Mouse (Mus musculus): ENCODE measurements around the gene 4930579F01Rik. TPM values are rescaled to one million over a fixed set of nuclear protein-coding genes. Genes with fewer than 3 reads are reported as not detected.

The 4930579F01Rik gene
- polyA plus RNA-seq, 2 experiments: not detected

DNA sequence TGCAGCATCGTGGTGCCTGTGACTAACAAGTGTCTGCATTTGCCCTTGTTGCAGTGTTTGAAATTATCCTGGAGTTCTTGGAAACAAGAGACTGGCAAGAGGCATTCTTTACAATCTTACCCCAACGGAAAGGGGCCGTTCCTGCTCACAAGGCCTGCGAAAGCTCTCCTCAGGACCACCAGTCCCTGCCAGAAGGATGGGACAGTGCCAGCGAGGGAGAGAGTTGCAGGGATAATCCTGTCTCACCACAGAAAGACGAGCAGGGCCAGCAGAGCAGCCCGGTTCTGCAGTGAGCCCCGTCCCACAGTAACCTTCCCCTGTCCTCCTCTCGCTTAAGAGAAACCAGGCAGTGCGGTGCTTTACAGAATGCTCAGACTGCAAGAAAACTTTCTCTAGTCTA is 37.0 kb downstream of the 4930579F01Rik start:
- Histone ChIP-seq H3K36me3 (replicated peaks; ENCODE audit: control insufficient read depth, insufficient read depth, low read depth) (no peaks in the 10 kb centered on the region; the same call in 1 of the 2 replicates), H3K27me3 (ENCODE audit: control insufficient read depth, insufficient read depth, low read length) (no peaks in the 10 kb centered on the region), H3K9me3 (ENCODE audit: control insufficient read depth, low read length) (no peaks in the 10 kb centered on the region), H3K4me1 (replicated peaks; ENCODE audit: control insufficient read depth in 2 of 2, insufficient read depth in 2 of 2, low read length in 1 of 2) (no peaks in the 10 kb centered on the region), H3K9ac (replicated peaks) (no peak overlapping the region), H3K27ac (no peak overlapping the region), H3K4me2 (ENCODE audit: low read depth) (no peak overlapping the region), H3K4me3 (ENCODE audit: insufficient read depth in 1 of 2, low read depth in 2 of 2, low read length in 2 of 2) (no peak overlapping the region)
- TF ChIP-seq CTCF (IDR thresholded peaks at IDR 0.05; ENCODE audit: low read depth): no peak
- TF ChIP-seq EP300 (IDR thresholded peaks at IDR 0.05; ENCODE audit: low read depth): no peak
- ATAC-seq (ENCODE audit: insufficient read depth): no peak
- WGBS (ENCODE audit: insufficient replicate concordance): 77% methylated on average over 10 of the region's 10 CpGs
- no peak for DNase-seq (ENCODE audit: low read depth in 3 of 3, low spot score in 3 of 3)

DNA sequence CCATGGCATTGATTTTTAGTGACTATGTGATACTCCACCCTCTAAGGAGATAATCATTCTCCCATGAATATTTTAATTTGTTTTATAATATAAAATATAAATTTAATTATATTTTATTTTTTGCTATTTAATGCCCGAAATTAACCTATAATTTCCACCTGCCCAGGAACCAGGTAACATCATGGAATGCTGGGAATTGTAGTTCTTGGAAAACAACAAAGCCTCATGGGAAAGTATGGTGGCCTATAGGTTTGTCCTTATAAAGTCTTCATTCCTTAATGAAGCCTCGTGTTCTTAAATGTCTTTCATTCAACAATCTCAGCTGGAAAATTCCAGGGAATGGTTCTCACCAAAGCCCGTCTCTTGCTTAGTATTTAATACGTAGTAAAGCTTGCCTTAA is 38.6 kb downstream of the 4930579F01Rik start:
- no peaks in the 10 kb centered on the region for H3K27me3 ChIP-seq (ENCODE audit: control insufficient read depth, insufficient read depth, low read length)
- H3K4me2 ChIP-seq (ENCODE audit: low read depth): no peak overlapping the region
- DNase-seq (ENCODE audit: low read depth in 3 of 3, low spot score in 3 of 3): no peak
- no peaks in the 10 kb centered on the region for H3K9me3 ChIP-seq (ENCODE audit: control insufficient read depth, low read length)
- no peak overlapping the region for H3K9ac ChIP-seq (replicated peaks)
- no peak overlapping the region for H3K4me3 ChIP-seq (ENCODE audit: insufficient read depth in 1 of 2, low read depth in 2 of 2, low read length in 2 of 2)
- H3K36me3 ChIP-seq (replicated peaks; ENCODE audit: control insufficient read depth, insufficient read depth, low read depth): no peaks in the 10 kb centered on the region; the same call in 1 of the 2 replicates
- H3K4me1 ChIP-seq (replicated peaks; ENCODE audit: control insufficient read depth in 2 of 2, insufficient read depth in 2 of 2, low read length in 1 of 2): no peaks in the 10 kb centered on the region
- no peak for ATAC-seq (ENCODE audit: insufficient read depth)
- TF ChIP-seq EP300 (IDR thresholded peaks at IDR 0.05; ENCODE audit: low read depth): no peak
- TF ChIP-seq CTCF (IDR thresholded peaks at IDR 0.05; ENCODE audit: low read depth): no peak
- WGBS (ENCODE audit: insufficient replicate concordance): 71% methylated on average over 4 of the region's 4 CpGs
- H3K27ac ChIP-seq: no peak overlapping the region

DNA sequence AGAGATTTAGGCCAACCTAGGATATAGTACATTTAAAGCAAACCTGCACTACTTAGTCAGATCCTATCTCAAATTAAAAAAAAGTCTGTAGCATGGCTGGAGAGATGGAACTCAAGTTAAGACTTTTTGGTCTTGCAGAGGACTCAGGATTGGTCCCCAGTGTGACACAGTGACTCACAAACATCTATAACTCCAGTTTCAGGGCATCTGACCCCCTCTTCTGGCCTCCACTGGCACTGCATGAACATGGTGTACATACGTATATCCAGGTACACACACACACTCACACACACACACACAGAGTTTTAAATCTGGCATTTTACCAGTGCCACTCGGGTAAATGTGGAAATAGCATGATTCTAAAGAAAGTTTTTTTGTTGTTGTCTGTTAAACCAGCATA is 44.8 kb downstream of the 4930579F01Rik start:
- H3K36me3 ChIP-seq (replicated peaks; ENCODE audit: control insufficient read depth, insufficient read depth, low read depth): no peaks in the 10 kb centered on the region
- H3K27ac ChIP-seq: no peak overlapping the region
- H3K27me3 ChIP-seq (ENCODE audit: control insufficient read depth, insufficient read depth, low read length): no peaks in the 10 kb centered on the region
- no peak overlapping the region for H3K9ac ChIP-seq (replicated peaks)
- ATAC-seq (ENCODE audit: insufficient read depth) (no peak), DNase-seq (ENCODE audit: low read depth in 3 of 3, low spot score in 3 of 3) (no peak)
- 0 out of 4 replicates have a peak, but pooled peaks cover 0 to 2% of the 10 kb centered on the region in 2 experiments for H3K4me1 ChIP-seq (replicated peaks; ENCODE audit: control insufficient read depth in 2 of 2, insufficient read depth in 2 of 2, low read length in 1 of 2)
- TF ChIP-seq CTCF (IDR thresholded peaks at IDR 0.05; ENCODE audit: low read depth): no peak
- no peak for TF ChIP-seq EP300 (IDR thresholded peaks at IDR 0.05; ENCODE audit: low read depth)
- H3K4me2 ChIP-seq (ENCODE audit: low read depth): no peak overlapping the region
- WGBS (ENCODE audit: insufficient replicate concordance): 81% methylated on average over 2 of the region's 2 CpGs
- no peak overlapping the region for H3K4me3 ChIP-seq (ENCODE audit: insufficient read depth in 1 of 2, low read depth in 2 of 2, low read length in 2 of 2)
- H3K9me3 ChIP-seq (ENCODE audit: control insufficient read depth, low read length): no peaks in the 10 kb centered on the region

DNA sequence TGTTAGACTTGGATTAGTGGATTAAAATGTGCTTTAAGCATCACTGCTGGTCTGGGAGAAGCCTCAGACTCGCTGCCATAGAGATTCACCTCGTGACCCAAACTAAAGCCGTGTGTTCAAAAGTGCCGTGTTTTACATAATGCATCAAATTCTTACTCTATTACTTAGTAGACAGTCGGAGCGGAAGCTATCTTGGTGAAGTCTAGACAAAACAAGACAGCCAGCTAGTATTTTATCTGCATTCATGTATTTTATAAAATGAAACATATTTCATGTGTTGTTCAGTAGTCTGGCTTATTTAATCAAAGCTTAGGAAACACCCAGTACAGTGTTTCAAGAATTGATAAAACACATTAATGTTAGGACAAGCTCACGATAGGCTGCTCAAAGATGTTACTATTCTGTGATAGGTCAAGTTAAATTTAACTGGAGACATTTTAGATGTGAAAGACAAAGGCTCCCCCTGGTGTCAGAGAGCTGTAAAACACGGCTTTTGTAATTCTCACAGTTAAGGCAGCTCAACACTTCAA is 48.9 kb downstream of the 4930579F01Rik start, which contains the start of gene Mttp:
TSS of gene Mttp (minus strand) at position 327 of the 530 bp plus-strand sequence.
- TF ChIP-seq EP300 (IDR thresholded peaks at IDR 0.05; ENCODE audit: low read depth) (peak; percentile 25; the same call in 1 of the 2 replicates), CTCF (IDR thresholded peaks at IDR 0.05; ENCODE audit: low read depth) (peak; percentile 69)
- H3K4me2 ChIP-seq (ENCODE audit: low read depth): peak within 1 kb of the TSS; percentile 86
- H3K4me3 ChIP-seq (ENCODE audit: insufficient read depth in 1 of 2, low read depth in 2 of 2, low read length in 2 of 2): peak within 1 kb of the TSS; percentile 85 to 94
- no peaks in the 10 kb centered on the region for H3K36me3 ChIP-seq (replicated peaks; ENCODE audit: control insufficient read depth, insufficient read depth, low read depth)
- peak; percentile 79 to 86 (median 82) for DNase-seq (ENCODE audit: low read depth in 3 of 3, low spot score in 3 of 3)
- ATAC-seq (ENCODE audit: insufficient read depth): peak; percentile 27
- peaks cover 5% of the 10 kb centered on the region in 2 experiments for H3K4me1 ChIP-seq (replicated peaks; ENCODE audit: control insufficient read depth in 2 of 2, insufficient read depth in 2 of 2, low read length in 1 of 2)
- H3K27ac ChIP-seq: peak within 1 kb of the TSS; percentile 86
- H3K9ac ChIP-seq (replicated peaks): peak within 1 kb of the TSS; percentile 92
- WGBS (ENCODE audit: insufficient replicate concordance): 2% methylated on average over 8 of the region's 8 CpGs
- H3K27me3 ChIP-seq (ENCODE audit: control insufficient read depth, insufficient read depth, low read length): no peaks in the 10 kb centered on the region
- H3K9me3 ChIP-seq (ENCODE audit: control insufficient read depth, low read length): no peaks in the 10 kb centered on the region

DNA sequence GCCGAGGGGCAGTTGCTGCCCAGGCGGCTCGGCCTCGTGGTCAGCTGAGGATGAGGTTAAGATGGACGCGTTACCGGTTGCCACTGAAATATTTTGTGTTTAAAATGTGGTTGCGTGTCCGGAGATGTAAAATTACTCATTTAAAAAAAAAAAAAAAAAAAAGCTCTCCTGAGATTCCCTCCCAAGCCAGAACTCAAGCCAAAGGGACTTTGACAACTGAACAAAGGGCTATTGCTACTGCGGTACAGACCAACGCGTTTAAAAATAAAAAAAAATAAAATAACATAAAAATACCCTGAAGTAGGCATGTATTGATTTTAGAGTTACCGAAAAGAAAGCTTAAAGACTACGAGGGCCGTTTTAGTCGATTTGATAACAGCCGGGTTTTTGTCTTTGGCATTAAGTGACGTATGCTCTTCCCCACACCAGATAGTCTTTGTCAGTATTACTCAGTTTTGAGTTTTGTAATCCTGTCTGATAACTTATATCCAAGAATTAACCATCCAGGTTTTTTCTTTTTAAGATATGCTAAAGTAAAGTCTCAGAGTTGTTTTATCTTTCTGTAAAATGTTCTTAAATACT is 49.5 kb downstream of the 4930579F01Rik start:
- no peak for TF ChIP-seq CTCF (IDR thresholded peaks at IDR 0.05; ENCODE audit: low read depth)
- no peak for TF ChIP-seq EP300 (IDR thresholded peaks at IDR 0.05; ENCODE audit: low read depth)
- H3K4me1 ChIP-seq (replicated peaks; ENCODE audit: control insufficient read depth in 2 of 2, insufficient read depth in 2 of 2, low read length in 1 of 2): peaks cover 5% of the 10 kb centered on the region in 2 experiments
- H3K36me3 ChIP-seq (replicated peaks; ENCODE audit: control insufficient read depth, insufficient read depth, low read depth): no peaks in the 10 kb centered on the region
- H3K9me3 ChIP-seq (ENCODE audit: control insufficient read depth, low read length): no peaks in the 10 kb centered on the region
- DNase-seq (ENCODE audit: low read depth in 3 of 3, low spot score in 3 of 3) (no peak), ATAC-seq (ENCODE audit: insufficient read depth) (no peak)
- WGBS (ENCODE audit: insufficient replicate concordance): under 1% methylated on average over 18 of the region's 18 CpGs
- no peaks in the 10 kb centered on the region for H3K27me3 ChIP-seq (ENCODE audit: control insufficient read depth, insufficient read depth, low read length)
- H3K9ac ChIP-seq (replicated peaks): peak overlapping the region; percentile 92
- H3K4me3 ChIP-seq (ENCODE audit: insufficient read depth in 1 of 2, low read depth in 2 of 2, low read length in 2 of 2): peak overlapping the region; percentile 85 to 94
- peak overlapping the region; percentile 86 for H3K4me2 ChIP-seq (ENCODE audit: low read depth)
- peak overlapping the region; percentile 86 for H3K27ac ChIP-seq
